Comparison of ENCODE assay signal across 7 mouse cellular contexts in genomic region chr12:85729022-85729944, GRCm38 (mm10). TPM values are rescaled to one million over a fixed set of nuclear protein-coding genes. Genes with fewer than 3 reads are reported as not detected.
DNase-seq lines count a peak whose midpoint lies in the region; TF ChIP-seq lines count a peak whose summit lies in the region.

No protein-coding gene starts in this region.

- H3K4me1 ChIP-seq in CH12.LX (ENCODE audit: control insufficient read depth in 1 of 2, insufficient read depth in 2 of 2): peaks cover 7 to 28% of the 10 kb centered on the region in 2 experiments

- peak overlapping the region; percentile 37; the same call in 1 of the 2 replicates for H3K4me2 ChIP-seq in CH12.LX (ENCODE audit: insufficient read depth, low read depth, poor library complexity, severe bottlenecking)

- TF ChIP-seq POLR2A in CH12.LX (IDR thresholded peaks at IDR 0.05; ENCODE audit: low read depth, low read length): no peak

- intact Hi-C loops in gastrocnemius, postnatal 36 days (cut with DNase I): loop anchor here (10.0 kb wide), 1 partner anchor 224 kb away; no protein-coding TSS in a partner anchor

- no peaks in the 10 kb centered on the region for H3K27me3 ChIP-seq in CH12.LX (replicated peaks)

- H3K36me3 ChIP-seq in CH12.LX (replicated peaks in 1 of 2; ENCODE audit: control insufficient read depth in 1 of 2, insufficient read depth in 1 of 2, low read length in 1 of 2): no peaks in the 10 kb centered on the region

- no peak overlapping the region for H3K4me3 ChIP-seq in CH12.LX (replicated peaks in 1 of 3; ENCODE audit: low read depth in 2 of 3, low read length in 2 of 3, poor library complexity in 1 of 3)

- peaks cover 8% of the 10 kb centered on the region for H3K9me3 ChIP-seq in CH12.LX (replicated peaks; ENCODE audit: low read length)

- H3K9ac ChIP-seq in CH12.LX (ENCODE audit: insufficient read depth, low read depth): no peak overlapping the region

- no peak overlapping the region for H3K27ac ChIP-seq in CH12.LX (ENCODE audit: insufficient read depth, low read depth)

- no peak for TF ChIP-seq EP300 in CH12.LX (IDR thresholded peaks at IDR 0.05; ENCODE audit: low read length)

- dilution Hi-C loops in CH12.LX (cut with MboI; ENCODE audit: extremely low pct_ligation_motif_present, extremely low pct_unique_long_range_greater_than_20kb, low sequenced_read_pairs): no loop called here

- in situ Hi-C loops in CH12.LX (cut with MboI; ENCODE audit: low pct_ligation_motif_present, low pct_unique_long_range_greater_than_20kb, low sequenced_read_pairs): loop anchor here (5.0 kb wide), 1 partner anchor 42 kb away; the partner anchor contains the start of gene Batf

- no peaks in the 10 kb centered on the region for H3K79me2 ChIP-seq in CH12.LX (replicated peaks; ENCODE audit: control insufficient read depth, extremely low read depth, insufficient read depth, poor library complexity, severe bottlenecking)

- peak; percentile 51 for DNase-seq in CH12.LX (ENCODE audit: extremely low read depth)
- DNase-seq in R1 (ENCODE audit: low read depth, low spot score): peak; percentile 61
- peak; percentile 79 to 86 for DNase-seq in cerebellum, postnatal 10 days
- DNase-seq in gastrocnemius, postnatal 36 days: peak; percentile 43 to 56
- DNase-seq in kidney, postnatal 25 days: peak; percentile 68 to 79
- DNase-seq in lung, postnatal 25 days (ENCODE audit: low spot score): peak; percentile 71
- DNase-seq in right cerebral cortex, postnatal 4 days: peak; percentile 62

- peak; percentile 96 to 98 for TF ChIP-seq CTCF in CH12.LX (conservative IDR thresholded peaks at IDR 0.05 in 1 of 2, IDR thresholded peaks at IDR 0.05 in 1 of 2; ENCODE audit: low read depth in 2 of 2, low read length in 2 of 2)

- TF ChIP-seq RAD21 in CH12.LX (IDR thresholded peaks at IDR 0.05; ENCODE audit: low read depth, low read length): peak; percentile 94

TF ChIP-seq in CH12.LX, 34 proteins besides CTCF, POLR2A, EP300 and RAD21:
- TF ChIP-seq ELF1 (IDR thresholded peaks at IDR 0.05; ENCODE audit: low read depth, low read length): 0 out of 2 replicates have a peak, but pooled peaks have one; percentile 11
- peak; percentile 77 for TF ChIP-seq MXI1 (IDR thresholded peaks at IDR 0.05; ENCODE audit: low read depth, low read length)
- TF ChIP-seq MEF2A (IDR thresholded peaks at IDR 0.05; ENCODE audit: borderline replicate concordance, low read depth, low read length): peak; percentile 40; the same call in 1 of the 2 replicates
- TF ChIP-seq E2F4 (IDR thresholded peaks at IDR 0.05; ENCODE audit: insufficient replicate concordance, low read depth, low read length): no peak
- peak; percentile 94 for TF ChIP-seq SMC3 (IDR thresholded peaks at IDR 0.05; ENCODE audit: low read depth, low read length)
- peak; percentile 96 for TF ChIP-seq MAX (IDR thresholded peaks at IDR 0.05; ENCODE audit: low read length)
- TF ChIP-seq ZKSCAN1 (IDR thresholded peaks at IDR 0.05; ENCODE audit: borderline replicate concordance, low read depth, low read length): no peak
- no peak for TF ChIP-seq ZNF384 (IDR thresholded peaks at IDR 0.05; ENCODE audit: low read depth, low read length)
- TF ChIP-seq SIN3A (IDR thresholded peaks at IDR 0.05; ENCODE audit: low read length): peak; percentile 72; the same call in 1 of the 2 replicates
- TF ChIP-seq ZC3H11A (IDR thresholded peaks at IDR 0.05; ENCODE audit: low read depth, low read length): peak; percentile 78
- TF ChIP-seq MAFK (IDR thresholded peaks at IDR 0.05; ENCODE audit: insufficient replicate concordance, low read length): no peak
- peak; percentile 95 for TF ChIP-seq MYC (IDR thresholded peaks at IDR 0.05; ENCODE audit: low read depth, low read length)
- no peak for TF ChIP-seq CHD1 (IDR thresholded peaks at IDR 0.05; ENCODE audit: low read depth, low read length)
- TF ChIP-seq JUN (IDR thresholded peaks at IDR 0.05; ENCODE audit: insufficient read depth, low read depth, low read length): no peak
- TF ChIP-seq NRF1 (IDR thresholded peaks at IDR 0.05; ENCODE audit: low read depth, low read length): 0 out of 2 replicates have a peak, but pooled peaks have one; percentile 25
- no peak for TF ChIP-seq UBTF (IDR thresholded peaks at IDR 0.05; ENCODE audit: low read depth, low read length)
- no peak for TF ChIP-seq ETS1 (conservative IDR thresholded peaks at IDR 0.05; ENCODE audit: low read depth, low read length)
- TF ChIP-seq MAZ (IDR thresholded peaks at IDR 0.05; ENCODE audit: low read depth, low read length): no peak
- no peak for TF ChIP-seq HCFC1 (IDR thresholded peaks at IDR 0.05; ENCODE audit: low read depth, low read length)
- TF ChIP-seq USF1 (IDR thresholded peaks at IDR 0.05; ENCODE audit: low read depth, low read length): 0 out of 2 replicates have a peak, but pooled peaks have one; percentile 15
- TF ChIP-seq TCF12 (IDR thresholded peaks at IDR 0.05; ENCODE audit: low read depth, low read length): peak; percentile 45; the same call in 1 of the 2 replicates
- TF ChIP-seq BHLHE40 (IDR thresholded peaks at IDR 0.05; ENCODE audit: low read depth, low read length): peak; percentile 66
- TF ChIP-seq ZMIZ1 (IDR thresholded peaks at IDR 0.05; ENCODE audit: low read depth, low read length): no peak
- TF ChIP-seq PAX5 (IDR thresholded peaks at IDR 0.05; ENCODE audit: low read length): no peak
- peak; percentile 62; the same call in 1 of the 2 replicates for TF ChIP-seq NELFE (IDR thresholded peaks at IDR 0.05; ENCODE audit: low read depth, low read length)
- peak; percentile 61; the same call in 1 of the 2 replicates for TF ChIP-seq IRF4 (IDR thresholded peaks at IDR 0.05; ENCODE audit: low read depth, low read length)

RNA-seq across cellular contexts. Expression of gene Flvcr2, which starts 17.1 kb away (rescaled TPM):
- total RNA-seq in CH12.LX (2012; rRNA removed) (0.04 TPM in 1 of 2 replicates, not detected in the other), CH12.LX (2014; rRNA removed) (not detected in 2 replicates)
- 0.14 and 0.17 TPM in 2 replicates for polyA plus RNA-seq in CH12.LX (2012; ENCODE audit: insufficient read length, low read depth)
- under 1 TPM; 0.33 to 0.69 TPM for total RNA-seq in gastrocnemius, postnatal 36 days (2021)

RNA-seq across cellular contexts. Expression of gene Batf, which starts 42.8 kb away (rescaled TPM):
- total RNA-seq in CH12.LX (2012; rRNA removed) (137 and 141 TPM in 2 replicates), CH12.LX (2014; rRNA removed) (128 and 142 TPM in 2 replicates)
- polyA plus RNA-seq in CH12.LX (2012; ENCODE audit: insufficient read length, low read depth): 89.2 and 104 TPM in 2 replicates
- not detected for total RNA-seq in gastrocnemius, postnatal 36 days (2021)

Comparison
In these comparisons a context has a peak if more than half of its experiments do, and no peak if none do; other contexts are left out.
1. RNA of gene Batf, which starts 42.8 kb away (total RNA-seq): 128 to 142 TPM in CH12.LX; not detected in gastrocnemius, postnatal 36 days; every median in the first group is over 100 times any median in the second.
2. Peak in every context shown above with its lines, with median percentiles within 50 percentile points of each other: DNase-seq.